Mouse (Mus musculus): ENCODE results near the gene Traf2.

The Traf2 gene

DNA sequence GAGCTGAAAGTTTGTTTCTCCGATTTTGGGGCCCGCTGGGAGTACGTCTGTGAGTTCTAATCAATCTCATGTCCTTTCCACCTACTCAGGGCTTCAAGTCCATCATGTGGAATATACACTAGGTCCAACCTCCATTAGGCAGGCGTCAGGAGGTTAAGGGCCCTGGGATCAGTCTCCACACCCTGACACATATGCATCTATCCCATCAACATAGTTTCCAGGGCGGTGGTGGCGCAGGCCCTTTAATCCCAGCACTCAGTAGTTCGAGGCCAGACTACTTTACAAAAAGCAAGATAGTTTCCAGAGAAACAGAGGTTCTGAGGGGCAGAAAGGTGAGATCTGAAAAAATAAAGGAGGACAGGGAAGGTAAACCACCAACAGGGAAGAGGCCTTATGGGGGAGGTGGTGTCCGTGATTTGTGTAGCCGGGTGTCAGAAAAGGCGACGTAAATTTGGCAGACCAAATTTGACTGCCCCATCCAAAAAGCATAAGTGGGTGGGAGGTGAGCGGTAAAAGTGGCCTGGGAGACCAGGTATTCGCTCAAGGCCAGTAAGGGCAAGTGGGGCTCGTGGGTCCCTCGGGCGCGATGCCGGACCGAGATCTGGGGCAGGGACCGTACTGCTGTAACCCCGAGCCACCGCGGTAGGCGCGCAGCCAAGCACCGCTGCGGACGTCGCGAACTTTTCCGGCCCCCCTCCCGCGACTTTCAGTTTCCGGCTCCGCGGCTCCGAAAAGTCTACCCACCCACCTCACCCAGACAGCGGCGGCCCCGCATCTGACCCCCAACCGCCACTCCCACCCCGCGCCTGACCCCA lies 537 bp downstream of the Traf2 start:
- DNase-seq (ENCODE audit: low spot score in 2 of 2), result no peak

DNA sequence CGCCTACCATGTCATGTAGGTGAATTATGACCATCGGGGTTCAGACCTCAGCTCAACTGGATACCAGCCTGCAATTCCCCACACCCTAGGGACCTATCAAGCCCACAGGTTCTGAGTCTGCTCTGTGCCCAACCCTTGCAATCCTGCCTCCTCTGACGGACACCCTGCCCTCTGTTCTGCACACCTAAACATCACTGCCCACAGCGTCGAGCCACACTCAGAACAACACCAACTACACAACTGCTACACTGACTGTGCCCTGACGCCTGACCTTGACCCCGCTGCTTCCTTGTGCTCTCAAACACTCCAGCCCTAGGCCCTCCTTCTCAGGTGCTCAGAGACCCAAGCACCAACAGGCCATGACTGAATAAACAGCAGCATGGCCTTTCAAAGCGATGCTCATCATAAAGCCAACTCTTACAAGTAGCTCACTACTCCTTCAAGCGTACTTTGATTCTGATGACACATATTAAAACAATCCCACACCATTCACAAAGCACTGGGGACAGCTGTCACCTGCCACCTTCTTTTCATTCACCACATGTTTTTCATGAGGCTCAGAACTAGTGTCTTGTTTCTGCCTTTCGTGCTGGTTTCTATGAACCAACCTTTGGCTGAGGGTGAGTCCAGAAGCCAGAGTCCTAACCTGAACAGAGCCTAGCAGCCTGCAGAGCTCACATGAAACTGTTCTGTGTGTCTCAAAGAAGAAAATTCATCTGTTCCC lies 4.9 kb downstream of the Traf2 start:
- no peak for DNase-seq (ENCODE audit: low spot score in 2 of 2)

GRCm38 (mm10) chr2:25540541-25540948 lies 6.2 kb downstream of the Traf2 start:
- no peak for DNase-seq (ENCODE audit: low spot score in 2 of 2)

- no peak for DNase-seq (ENCODE audit: low spot score in 2 of 2)
These were observed 10.2 kb downstream of the Traf2 start for GRCm38 (mm10) chr2:25536531-25536930.

DNA sequence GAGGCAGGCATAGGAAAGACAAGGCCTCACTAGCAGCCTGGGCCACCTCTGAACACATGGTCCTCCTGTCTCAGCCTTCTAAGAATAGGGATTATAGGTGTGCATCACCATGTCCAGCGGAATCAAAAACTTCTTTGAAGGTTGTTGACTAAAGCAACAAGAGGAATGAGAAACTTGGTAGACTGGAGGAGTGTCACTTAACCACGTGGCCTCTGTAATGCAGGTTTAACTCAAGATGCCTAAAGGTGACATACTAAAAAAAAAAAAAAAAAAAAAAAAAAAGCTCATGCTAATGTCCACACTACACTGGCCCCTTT lies 11.9 kb downstream of the Traf2 start:
- DNase-seq (ENCODE audit: low spot score in 2 of 2), result no peak

GRCm38 (mm10) chr2:25534178-25534865 lies 12.4 kb downstream of the Traf2 start:
- DNase-seq (ENCODE audit: low spot score in 2 of 2), result peak; percentile 26 to 75

DNA sequence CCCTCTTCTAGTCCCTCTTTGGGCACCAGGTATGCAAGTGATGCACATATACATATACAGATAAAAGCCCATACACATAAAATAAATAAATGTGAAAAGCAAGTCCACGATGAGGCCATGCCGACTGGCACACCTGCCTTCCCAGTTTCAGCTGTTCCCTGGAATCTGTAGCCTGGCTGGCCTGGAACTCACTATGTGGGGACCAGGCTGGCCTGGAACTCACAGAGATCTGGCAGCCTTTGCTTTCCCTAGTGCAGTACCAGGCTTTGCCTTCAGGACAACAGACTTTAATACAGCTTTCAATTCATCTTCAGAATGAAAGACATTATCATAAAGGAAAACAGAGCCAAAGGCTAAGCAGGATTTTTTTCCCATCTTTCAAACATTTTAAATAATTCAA lies 13.0 kb downstream of the Traf2 start:
- no peak for DNase-seq (ENCODE audit: low spot score in 2 of 2)

DNA sequence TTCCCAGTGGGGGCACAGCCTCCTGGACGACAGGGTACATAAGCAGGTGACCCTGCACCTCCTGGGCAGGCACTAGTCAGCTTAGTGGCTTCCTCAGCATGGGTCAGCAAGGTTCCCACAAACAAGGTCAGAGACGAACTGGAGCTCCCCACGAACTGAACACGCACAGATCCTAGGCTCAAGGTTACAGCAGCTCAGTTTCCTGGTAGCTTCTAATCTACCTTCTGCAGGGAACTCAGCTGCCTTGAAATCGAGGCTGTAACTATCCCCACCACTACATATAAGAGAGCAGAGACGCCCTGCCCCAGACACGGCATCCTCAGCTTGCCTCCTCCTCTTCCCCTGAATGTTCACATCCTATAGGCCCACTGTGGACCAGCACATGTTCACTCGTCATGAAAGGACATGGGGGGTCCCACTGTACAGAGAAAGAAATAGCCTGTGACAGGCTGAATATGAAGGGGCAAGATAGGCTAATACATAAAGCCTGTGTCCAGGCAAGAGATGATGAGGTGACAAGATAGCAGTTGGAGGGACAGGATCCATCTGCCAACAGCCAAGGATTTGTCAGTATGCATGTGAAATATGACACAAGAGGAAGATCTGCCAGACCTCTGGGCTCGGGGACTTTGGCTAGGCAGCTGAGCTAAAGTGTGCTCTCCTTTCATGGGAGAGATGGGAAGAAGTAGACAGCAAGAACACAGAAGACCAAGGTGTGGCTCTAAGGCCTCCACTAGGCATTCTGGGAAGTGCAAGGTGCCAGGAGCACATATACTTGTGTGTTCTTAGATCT lies 20.0 kb downstream of the Traf2 start:
- no peak for DNase-seq (ENCODE audit: low spot score in 2 of 2)

- no peak for DNase-seq (ENCODE audit: low spot score in 2 of 2)
These were observed 36.8 kb downstream of the Traf2 start for GRCm38 (mm10) chr2:25509912-25510311.

DNA sequence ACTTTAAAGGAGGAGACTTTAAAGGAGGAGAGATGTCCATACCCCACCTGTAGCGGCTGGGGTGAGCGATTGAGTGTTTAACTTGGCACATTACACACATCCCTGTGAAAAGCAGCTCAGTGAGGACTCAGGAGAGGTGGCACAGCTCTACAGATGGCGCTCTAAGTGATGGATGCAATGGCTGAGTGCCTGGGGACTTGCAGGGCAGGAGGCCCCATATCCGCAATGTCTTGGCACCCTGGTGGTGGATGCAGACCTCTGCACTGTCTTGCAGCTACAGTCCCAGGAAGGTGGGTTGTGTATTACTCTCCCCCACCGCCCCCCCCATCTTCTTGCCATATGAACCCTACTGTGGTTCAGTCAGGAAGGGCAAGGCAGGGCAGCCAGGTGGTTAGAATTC lies 39.8 kb downstream of the Traf2 start:
- DNase-seq (ENCODE audit: low spot score in 2 of 2), result no peak

GRCm38 (mm10) chr2:25505860-25506259 lies 40.9 kb downstream of the Traf2 start:
- no peak for DNase-seq (ENCODE audit: low spot score in 2 of 2)

DNA sequence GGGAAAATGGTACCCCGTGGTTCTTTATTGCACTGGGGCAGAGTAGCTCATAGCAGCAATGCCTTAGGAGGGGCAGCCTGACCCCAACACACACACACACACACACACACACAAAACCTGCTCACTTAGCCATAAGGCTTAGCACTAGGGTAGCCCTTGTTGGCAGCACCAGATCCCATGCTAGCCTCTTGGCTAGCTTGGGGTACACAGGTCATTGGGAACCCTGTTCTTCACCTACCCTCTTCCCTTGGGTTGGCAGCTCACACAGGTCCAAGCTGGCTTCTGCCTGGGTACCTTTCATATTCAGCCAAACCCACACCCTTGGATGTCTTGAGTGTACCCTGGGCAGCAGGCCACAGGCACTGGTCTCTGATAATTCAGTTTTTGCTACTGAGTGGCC lies 41.7 kb downstream of the Traf2 start:
- no peak for DNase-seq (ENCODE audit: low spot score in 2 of 2)

GRCm38 (mm10) chr2:25504538-25504937 lies 42.2 kb downstream of the Traf2 start:
- no peak for DNase-seq (ENCODE audit: low spot score in 2 of 2)

DNA sequence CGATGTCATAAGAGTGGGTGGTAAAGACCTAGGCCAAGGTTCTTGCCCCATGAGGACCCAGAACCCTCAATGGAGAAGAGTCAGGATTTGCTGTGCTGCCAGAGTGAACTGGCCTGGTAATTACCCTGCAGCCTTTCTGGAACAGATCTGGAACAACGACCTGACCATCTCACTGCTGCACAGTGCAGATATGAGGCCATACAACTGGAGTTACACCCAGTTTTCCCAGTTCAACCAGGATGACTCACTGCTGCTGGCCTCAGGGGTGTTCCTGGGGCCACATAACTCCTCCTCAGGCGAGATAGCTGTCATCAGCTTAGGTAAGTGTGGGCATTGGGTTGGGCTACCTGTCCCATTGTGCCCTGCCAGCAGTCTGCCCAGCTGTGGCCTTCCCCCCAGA lies 44.0 kb downstream of the Traf2 start:
- DNase-seq (ENCODE audit: low spot score in 2 of 2), result peak; percentile 18 to 35

DNA sequence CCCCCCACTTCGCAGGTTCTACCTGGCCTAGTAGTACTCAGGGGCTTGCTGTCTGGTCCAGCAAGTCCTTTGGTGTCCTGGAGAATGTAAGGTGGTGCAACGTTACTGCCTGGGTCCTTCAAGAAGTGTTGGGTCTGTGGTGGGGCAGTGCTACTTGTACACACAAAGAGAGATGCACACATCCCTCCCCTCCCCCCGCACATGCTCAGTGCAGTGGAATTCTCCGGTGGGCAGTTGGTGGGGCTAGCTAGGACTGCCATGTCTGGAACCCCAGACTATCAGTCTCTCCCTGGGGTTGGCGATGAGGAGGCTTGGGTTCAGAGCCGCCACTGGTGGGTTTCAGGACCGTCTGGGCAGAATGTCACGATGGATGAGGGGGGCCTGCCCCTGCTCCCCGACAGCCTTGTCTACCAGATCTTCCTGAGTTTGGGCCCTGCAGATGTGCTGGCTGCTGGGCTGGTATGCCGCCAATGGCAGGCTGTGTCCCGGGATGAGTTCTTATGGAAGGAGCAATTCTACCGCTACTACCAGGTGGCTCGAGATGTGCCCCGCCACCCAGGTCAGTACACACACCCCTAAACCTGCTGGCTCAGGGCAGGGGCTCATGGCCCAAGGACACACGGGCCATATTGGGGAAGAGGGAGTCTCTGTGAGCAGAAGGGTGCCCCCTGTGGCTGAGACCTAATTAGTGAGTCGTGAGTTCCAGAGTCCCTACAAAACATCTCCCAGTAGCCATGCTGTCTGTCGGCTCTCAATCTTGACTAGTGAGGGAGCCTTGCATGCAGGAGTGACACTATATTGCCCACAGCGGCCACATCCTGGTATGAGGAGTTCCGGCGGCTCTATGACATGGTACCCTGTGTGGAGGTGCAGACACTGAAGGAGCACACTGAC lies 44.9 kb downstream of the Traf2 start, which contains the start of gene C8g:
TSS of gene C8g (minus strand) at position 127 of the 894 bp plus-strand sequence.
- no peak for DNase-seq (ENCODE audit: low spot score in 2 of 2)

- peak; percentile 63 to 81 for DNase-seq (ENCODE audit: low spot score in 2 of 2)
These were observed 45.9 kb downstream of the Traf2 start, which contains the start of gene Fbxw5 for GRCm38 (mm10) chr2:25500576-25501405. TSS of gene Fbxw5 (plus strand) at chr2:25500750.

- DNase-seq (ENCODE audit: low spot score in 2 of 2), result no peak
These were observed 46.6 kb downstream of the Traf2 start for GRCm38 (mm10) chr2:25500071-25500575.

GRCm38 (mm10) chr2:25498622-25499478 lies 47.9 kb downstream of the Traf2 start:
- DNase-seq (ENCODE audit: low spot score in 2 of 2), result no peak

Measured in urinary bladder, postnatal 36 days (tissue).